Comparison of ENCODE assay signal across 21 mouse cellular contexts in the genomic region with DNA sequence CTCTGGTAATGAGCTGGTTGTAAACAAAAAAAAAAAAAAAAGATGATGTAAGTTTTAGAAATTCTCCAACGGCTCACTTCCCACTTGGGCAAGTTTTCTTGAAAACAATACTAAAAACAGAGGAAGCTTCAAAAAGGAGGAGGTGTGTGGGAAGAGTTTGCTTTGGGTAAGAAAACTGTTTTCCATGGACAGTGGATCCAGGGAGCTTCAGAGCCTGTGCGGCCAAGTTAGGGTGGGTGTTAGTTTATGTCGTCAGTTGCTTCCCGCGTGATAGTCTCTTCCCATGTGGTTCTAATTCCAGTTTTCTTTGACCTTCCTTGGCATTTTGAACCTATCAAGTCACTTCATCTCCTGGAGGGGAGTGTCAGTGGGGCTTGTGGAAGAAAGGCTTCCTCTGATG. TPM values are rescaled to one million over a fixed set of nuclear protein-coding genes. Genes with fewer than 3 reads are reported as not detected.
DNase-seq lines count a peak whose midpoint lies in the region; ATAC-seq lines count a peak whose summit lies in the region.
"Had no signal": no experiment of that assay in that cellular context is flagged by ENCODE, and none has a peak within 500 bp of the region (broad histone marks: within the 10 kb centered on the region; RNA-seq: fewer than 3 reads in every experiment).

No protein-coding gene starts in this region.

- no peaks in the 10 kb centered on the region for H3K27me3 ChIP-seq in heart, embryonic 15.5 days
- H3K27me3 ChIP-seq in midbrain, embryonic 11.5 days (ENCODE audit: control insufficient read depth, insufficient read depth, low read length): no peaks in the 10 kb centered on the region
- H3K27me3 ChIP-seq in midbrain, embryonic 14.5 days (ENCODE audit: control insufficient read depth, insufficient read depth, low read length): no peaks in the 10 kb centered on the region
- H3K27me3 ChIP-seq: CH12.LX; embryonic facial prominence, embryonic 13.5 days; liver, embryonic 15.5 days; midbrain, embryonic 12.5 days; Patski; stomach, embryonic 15.5 days had no signal

- peak overlapping the region; percentile 94 for H3K27ac ChIP-seq in heart, embryonic 15.5 days
- H3K27ac ChIP-seq in midbrain, embryonic 11.5 days (ENCODE audit: low read depth, low read length): no peak overlapping the region
- H3K27ac ChIP-seq in midbrain, embryonic 14.5 days (replicated peaks; ENCODE audit: low read depth, low read length): no peak overlapping the region
- H3K27ac ChIP-seq: liver, embryonic 15.5 days; midbrain, embryonic 12.5 days; stomach, embryonic 15.5 days had no signal

- peak; percentile 64; the same call in 1 of the 2 replicates for ATAC-seq in frontal cortex, adult (ENCODE audit: low TSS enrichment)
- ATAC-seq in heart, embryonic 15.5 days (replicated peaks; ENCODE audit: insufficient number of reproducible peaks, insufficient read depth, low FRiP score, low read depth): no peak
- no peak for ATAC-seq in midbrain, embryonic 11.5 days (ENCODE audit: low FRiP score)
- no peak for ATAC-seq in midbrain, embryonic 14.5 days (ENCODE audit: low FRiP score, low TSS enrichment)
- no peak for ATAC-seq in monocyte, adult 5-6 weeks (replicated peaks; ENCODE audit: insufficient number of reproducible peaks, low FRiP score, low TSS enrichment, poor library complexity, severe bottlenecking)
- ATAC-seq: Patski had no signal

- H3K9ac ChIP-seq in heart, embryonic 15.5 days: no peak overlapping the region
- H3K9ac ChIP-seq in midbrain, embryonic 11.5 days (ENCODE audit: low read length): no peak overlapping the region
- H3K9ac ChIP-seq in midbrain, embryonic 14.5 days (replicated peaks; ENCODE audit: low read length): no peak overlapping the region
- H3K9ac ChIP-seq: embryonic facial prominence, embryonic 13.5 days; liver, embryonic 15.5 days; midbrain, embryonic 12.5 days; stomach, embryonic 15.5 days had no signal

- H3K36me3 ChIP-seq in heart, embryonic 15.5 days: no peaks in the 10 kb centered on the region
- H3K36me3 ChIP-seq in midbrain, embryonic 11.5 days (ENCODE audit: control insufficient read depth, insufficient read depth, low read length): no peaks in the 10 kb centered on the region
- no peaks in the 10 kb centered on the region for H3K36me3 ChIP-seq in midbrain, embryonic 14.5 days (ENCODE audit: control insufficient read depth, insufficient read depth, low read length)
- H3K36me3 ChIP-seq: embryonic facial prominence, embryonic 13.5 days; liver, embryonic 15.5 days; midbrain, embryonic 12.5 days; stomach, embryonic 15.5 days had no signal

- H3K4me3 ChIP-seq in heart, embryonic 15.5 days: no peak overlapping the region
- H3K4me3 ChIP-seq in midbrain, embryonic 11.5 days (ENCODE audit: low read depth, low read length): no peak overlapping the region
- H3K4me3 ChIP-seq in midbrain, embryonic 14.5 days (replicated peaks; ENCODE audit: low read depth, low read length): no peak overlapping the region
- H3K4me3 ChIP-seq: embryonic facial prominence, embryonic 13.5 days; liver, embryonic 15.5 days; midbrain, embryonic 12.5 days; stomach, embryonic 15.5 days had no signal

- no peak overlapping the region for H3K4me2 ChIP-seq in heart, embryonic 15.5 days
- H3K4me2 ChIP-seq in midbrain, embryonic 11.5 days: no peak overlapping the region
- no peak overlapping the region for H3K4me2 ChIP-seq in midbrain, embryonic 14.5 days (ENCODE audit: low read length)
- H3K4me2 ChIP-seq: embryonic facial prominence, embryonic 13.5 days; liver, embryonic 15.5 days; midbrain, embryonic 12.5 days; stomach, embryonic 15.5 days had no signal

- peaks cover 67% of the 10 kb centered on the region for H3K4me1 ChIP-seq in heart, embryonic 15.5 days (replicated peaks)
- no peaks in the 10 kb centered on the region for H3K4me1 ChIP-seq in midbrain, embryonic 11.5 days (ENCODE audit: control insufficient read depth, insufficient read depth, low read length)
- no peaks in the 10 kb centered on the region for H3K4me1 ChIP-seq in midbrain, embryonic 14.5 days (ENCODE audit: control insufficient read depth, insufficient read depth, low read length)
- H3K4me1 ChIP-seq: midbrain, embryonic 12.5 days had no signal

- no peaks in the 10 kb centered on the region for H3K9me3 ChIP-seq in heart, embryonic 15.5 days (replicated peaks)
- no peaks in the 10 kb centered on the region for H3K9me3 ChIP-seq in midbrain, embryonic 11.5 days (ENCODE audit: control insufficient read depth, low read length)
- H3K9me3 ChIP-seq in midbrain, embryonic 14.5 days (ENCODE audit: control insufficient read depth, low read length): no peaks in the 10 kb centered on the region
- H3K9me3 ChIP-seq: embryonic facial prominence, embryonic 13.5 days; liver, embryonic 15.5 days; midbrain, embryonic 12.5 days; stomach, embryonic 15.5 days had no signal

- 69% methylated on average over 5 of the region's 5 CpGs for WGBS in heart, embryonic 15.5 days
- WGBS in midbrain, embryonic 11.5 days: 91% methylated on average over 5 of the region's 5 CpGs
- WGBS in midbrain, embryonic 14.5 days: 85% methylated on average over 5 of the region's 5 CpGs

- no peak for DNase-seq in frontal cortex, postnatal 36 days (ENCODE audit: low spot score in 2 of 2)
- DNase-seq in heart, postnatal 4 days: no peak
- peak; percentile 60 for DNase-seq in midbrain, embryonic 11.5 days (ENCODE audit: low spot score, missing footprints)
- no peak for DNase-seq in midbrain, embryonic 14.5 days
- DNase-seq in embryo, embryonic 10.5 days (ENCODE audit: low spot score): no peak
- DNase-seq: cerebellum, adult 11 months; kidney, adult 8-10 months; kidney, postnatal 4 days; layer of hippocampus, postnatal 36 days; right cerebral cortex, adult 18-20 months; spleen, adult 18-20 months; thymus, postnatal 14 days had no signal

RNA-seq across cellular contexts. Expression of gene Rassf8, which starts 21.1 kb away (rescaled TPM):
- polyA plus RNA-seq in heart, embryonic 15.5 days (2015; fragmentation: Nextera tagmentation; extraction: Ambion mirVana): 10.5 and 12.0 TPM in 2 replicates
- 10 to 100 TPM; 93.1 to 97.9 TPM for total RNA-seq in heart, postnatal 4 days (2021)
- 3.8 TPM in 2 replicates for polyA plus RNA-seq in midbrain, embryonic 11.5 days (2014; fragmentation: Nextera tagmentation; extraction: Ambion mirVana)
- polyA plus RNA-seq in midbrain, embryonic 14.5 days (2014; fragmentation: Nextera tagmentation; extraction: Ambion mirVana): 4.4 and 6.9 TPM in 2 replicates
- total RNA-seq in monocyte, adult 5-6 weeks (2017): 2.3 to 12.3 TPM (median 8.3 TPM) in 3 replicates
